Mouse (Mus musculus) embryo, embryonic 11 days (tissue): ENCODE data around the gene Nectin1.

Experiments used
- DNase-seq: peaks from one replicate; pipeline ENCODE4 v3.0.0-alpha.2; 2015

Gene Nectin1

DNA sequence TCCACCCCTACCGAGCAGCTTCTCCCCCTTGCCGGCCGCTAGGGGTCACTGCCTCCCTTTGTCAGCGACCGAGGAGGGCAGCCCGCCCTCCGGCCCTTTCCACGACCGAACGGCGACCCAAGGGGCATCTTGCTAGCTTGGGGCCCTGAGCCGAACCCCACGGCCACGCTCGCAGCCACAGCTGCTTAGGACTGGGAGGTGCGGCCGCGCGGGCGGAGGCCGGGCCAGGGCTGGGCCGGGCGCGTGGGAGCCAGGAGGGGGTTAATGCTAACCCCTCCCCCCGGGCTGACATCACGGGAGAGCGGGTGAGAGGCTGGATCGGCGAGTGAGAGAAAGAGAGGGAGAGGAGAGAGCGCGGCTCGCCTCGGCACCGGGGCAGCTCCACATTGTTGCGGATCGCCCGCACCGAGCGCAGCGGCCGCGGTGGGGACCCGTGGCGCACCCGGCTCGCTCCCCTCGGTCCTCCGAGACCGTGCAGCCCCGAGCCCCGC lies at the start of gene Nectin1:
Nectin1 (plus strand) TSS at position 338 of the 491 bp plus-strand sequence.
- DNase-seq: peak; percentile 93

DNA sequence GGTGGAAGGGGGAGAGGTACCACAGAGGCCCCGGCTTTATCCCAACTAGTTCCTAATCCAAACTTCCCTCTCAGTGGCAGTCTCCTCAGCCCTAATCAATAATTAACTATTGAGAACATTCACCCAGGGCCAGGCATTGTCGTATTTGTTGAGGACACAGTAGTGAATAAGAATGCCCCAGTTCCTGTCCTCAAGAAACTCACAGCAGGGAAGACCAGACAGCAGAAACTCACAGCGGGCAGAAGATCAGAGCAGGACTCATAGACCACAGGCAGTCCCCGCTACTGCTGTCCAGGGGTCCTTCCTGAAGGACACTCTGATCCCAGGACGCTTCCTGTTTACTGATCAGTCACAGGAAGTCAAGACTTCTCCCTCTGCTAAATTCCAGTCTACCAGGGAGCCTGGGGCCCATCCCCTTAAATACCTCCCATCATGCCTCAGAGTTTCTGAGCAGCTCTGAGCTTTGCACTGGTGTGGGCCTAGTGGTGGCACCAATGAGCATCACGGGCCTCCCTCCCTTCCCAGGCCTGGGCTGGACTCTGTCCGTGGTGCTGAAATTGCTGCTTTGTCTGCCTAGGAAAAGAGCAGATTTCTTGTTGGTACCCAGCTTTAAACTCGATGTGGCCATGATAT lies 45.6 kb upstream of the Nectin1 start:
- peak; percentile 92 for DNase-seq

DNA sequence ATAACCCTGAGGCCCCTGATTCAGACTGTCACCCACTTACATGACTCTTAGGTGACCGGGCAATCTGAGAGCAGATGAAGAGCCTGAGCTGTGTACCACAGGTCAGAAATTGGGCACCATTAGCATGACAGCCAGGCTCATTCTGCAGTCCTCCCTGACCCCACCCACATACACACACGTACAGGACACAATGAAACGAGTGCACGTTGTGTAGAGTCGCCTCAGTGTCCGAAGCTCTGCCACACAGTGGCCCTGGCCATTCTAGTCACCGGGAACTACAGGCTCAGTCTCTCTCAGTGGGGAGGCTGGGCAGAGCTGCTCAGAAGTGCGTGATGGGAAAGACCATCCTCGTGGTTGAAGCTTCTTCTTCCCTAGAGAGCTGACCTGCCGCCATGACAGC lies 44.9 kb upstream of the Nectin1 start:
- DNase-seq: no peak

DNA sequence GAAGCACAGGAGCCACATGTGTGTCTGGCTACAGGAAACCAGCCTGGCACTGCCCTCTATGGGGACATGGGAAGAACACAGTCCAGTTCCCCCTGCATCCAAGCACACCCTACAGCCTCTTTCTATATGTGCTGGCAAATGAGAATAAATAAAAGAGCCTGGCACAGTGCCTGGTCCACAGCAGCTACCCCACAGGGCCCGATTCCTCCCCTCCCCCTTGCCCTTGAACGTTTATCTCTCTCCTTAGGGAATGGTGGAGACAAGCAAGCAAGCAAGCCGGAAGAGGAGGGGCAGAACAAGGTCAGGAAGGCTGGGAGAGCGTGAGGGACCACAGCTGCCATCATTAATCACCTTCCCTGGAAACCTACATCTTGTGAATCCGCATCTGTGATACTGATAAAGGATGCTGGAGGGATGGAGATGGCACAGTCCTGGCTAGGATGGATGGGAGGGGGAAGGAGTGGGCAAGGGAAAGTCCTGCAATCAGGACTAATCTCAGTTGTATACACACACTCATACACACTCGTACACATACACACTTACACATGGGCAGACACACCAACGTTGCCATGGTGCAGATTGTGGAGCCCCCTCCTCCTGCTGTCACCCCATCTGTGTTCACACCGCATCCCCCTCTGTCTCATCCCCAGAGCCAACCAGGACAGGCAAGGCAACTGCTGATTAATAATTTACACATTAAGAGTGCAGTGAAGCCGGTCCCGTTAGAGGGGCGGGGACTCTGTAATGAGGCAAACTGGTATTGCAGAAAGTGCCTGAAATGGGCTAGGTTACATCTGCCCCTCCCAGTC lies 44.2 kb upstream of the Nectin1 start:
- peak; percentile 25 for DNase-seq

DNA sequence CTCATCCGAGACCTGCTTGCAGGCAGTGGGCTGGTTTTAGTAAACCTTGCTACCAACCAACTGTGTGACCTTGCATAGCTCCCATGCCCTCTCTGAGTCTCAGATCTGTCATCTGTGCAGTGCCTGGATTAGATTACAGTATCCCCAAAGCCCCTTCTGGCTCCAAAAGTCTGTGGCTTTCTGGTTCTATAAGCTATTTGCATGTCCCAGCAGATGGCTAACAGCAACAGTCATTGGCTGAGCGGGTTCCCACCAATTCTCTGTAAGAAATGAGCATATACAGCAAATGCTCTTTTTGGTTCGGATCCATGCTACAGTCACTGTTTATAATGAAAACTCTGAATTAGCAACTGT lies 43.6 kb upstream of the Nectin1 start:
- no peak for DNase-seq

DNA sequence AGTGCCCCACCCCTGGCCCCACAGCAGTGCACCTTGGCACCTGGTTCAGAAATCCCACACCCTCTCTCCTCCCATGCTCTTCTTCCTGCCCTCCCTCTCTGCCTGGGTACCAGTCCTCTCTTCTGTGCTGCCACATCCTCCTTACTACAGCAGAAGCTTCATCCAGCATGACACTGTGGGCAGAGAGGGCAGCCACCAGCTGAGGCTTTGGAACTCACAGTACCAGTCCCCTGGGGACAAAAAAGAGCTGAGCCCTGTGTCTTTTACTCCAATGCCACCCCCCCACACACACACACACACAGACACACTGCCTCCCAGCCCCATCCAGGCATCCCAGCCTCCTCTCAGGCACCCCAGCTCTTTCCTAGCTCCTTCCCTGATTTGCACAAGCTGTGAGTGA lies 42.0 kb upstream of the Nectin1 start:
- no peak for DNase-seq

DNA sequence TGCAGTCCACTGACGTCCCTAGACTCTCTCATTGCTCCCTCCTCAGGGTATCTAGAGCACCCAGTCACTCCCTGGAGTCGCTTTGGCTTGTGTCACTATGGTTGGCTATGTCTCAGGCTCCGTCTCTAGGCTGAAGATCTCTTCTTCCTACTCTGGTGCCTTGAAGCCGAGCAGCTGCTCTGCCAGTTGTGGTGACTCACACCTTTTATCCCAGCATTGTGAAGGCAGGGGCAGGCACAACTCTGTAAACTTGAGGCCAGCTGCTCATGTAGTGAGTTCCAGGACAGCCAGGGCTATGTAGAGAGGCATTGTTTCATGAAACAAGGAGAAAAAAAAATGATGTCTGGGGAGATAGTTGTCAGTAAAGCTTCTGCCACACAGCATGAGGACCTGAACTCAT lies 36.2 kb upstream of the Nectin1 start:
- DNase-seq: no peak

DNA sequence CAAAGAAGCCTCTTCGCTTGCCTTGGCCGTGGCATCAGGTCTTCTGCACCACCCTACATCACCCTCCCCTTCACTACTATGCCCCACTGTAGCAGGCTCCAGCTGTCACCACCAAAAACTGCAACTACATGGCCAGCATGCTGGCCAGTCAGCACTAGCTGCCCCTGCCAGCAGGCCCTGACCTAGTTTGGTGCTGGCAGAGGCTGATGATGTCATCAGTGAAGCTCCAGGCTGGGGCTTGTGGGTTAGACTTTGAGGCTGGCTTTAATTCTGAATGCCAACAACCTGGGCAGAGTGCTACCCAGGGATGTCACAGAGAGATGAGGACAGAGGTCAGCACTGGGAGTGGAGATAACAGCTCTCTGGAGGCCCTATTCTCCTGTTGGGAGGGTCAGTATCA lies 35.1 kb upstream of the Nectin1 start:
- DNase-seq: no peak

DNA sequence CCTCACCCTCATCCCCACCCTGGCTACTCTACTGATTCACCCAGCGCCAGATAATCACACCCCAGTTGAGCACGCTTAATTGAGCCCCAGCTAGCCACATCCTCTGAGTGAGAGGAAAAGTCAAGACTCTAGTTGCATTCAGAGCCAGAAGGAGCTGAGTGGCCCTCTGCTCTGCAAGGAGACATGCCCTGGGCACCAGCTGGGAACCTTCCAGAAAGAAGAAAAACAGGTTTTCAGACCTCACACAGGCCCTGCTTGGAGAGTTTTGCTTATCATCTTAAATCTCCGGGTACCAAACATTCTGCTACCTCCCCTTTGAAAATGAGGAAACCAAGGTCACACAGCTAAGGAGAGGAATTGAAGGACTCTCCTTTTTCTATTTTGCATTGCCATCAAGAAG lies 30.4 kb upstream of the Nectin1 start:
- no peak for DNase-seq

DNA sequence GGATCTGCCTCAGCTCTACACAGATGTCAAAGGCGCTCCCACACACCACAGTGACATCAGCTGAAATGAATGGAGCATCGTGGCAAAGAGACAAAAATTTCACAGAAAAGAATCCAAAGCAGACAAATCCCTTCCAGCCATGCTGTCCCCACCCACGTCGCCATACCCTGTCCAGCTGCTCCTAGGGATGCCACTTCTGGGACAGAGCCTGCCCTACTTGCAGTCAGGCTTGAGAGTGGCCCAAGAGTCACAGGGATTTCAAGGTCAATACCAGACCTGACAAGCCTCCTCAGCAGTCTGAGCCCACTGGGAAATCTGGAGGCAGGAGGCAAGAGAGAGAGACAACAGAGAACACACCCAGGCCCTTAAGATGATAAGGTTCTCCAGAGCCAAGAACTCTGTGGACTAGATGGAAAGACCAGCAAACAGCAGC lies 24.4 kb upstream of the Nectin1 start:
- no peak for DNase-seq

DNA sequence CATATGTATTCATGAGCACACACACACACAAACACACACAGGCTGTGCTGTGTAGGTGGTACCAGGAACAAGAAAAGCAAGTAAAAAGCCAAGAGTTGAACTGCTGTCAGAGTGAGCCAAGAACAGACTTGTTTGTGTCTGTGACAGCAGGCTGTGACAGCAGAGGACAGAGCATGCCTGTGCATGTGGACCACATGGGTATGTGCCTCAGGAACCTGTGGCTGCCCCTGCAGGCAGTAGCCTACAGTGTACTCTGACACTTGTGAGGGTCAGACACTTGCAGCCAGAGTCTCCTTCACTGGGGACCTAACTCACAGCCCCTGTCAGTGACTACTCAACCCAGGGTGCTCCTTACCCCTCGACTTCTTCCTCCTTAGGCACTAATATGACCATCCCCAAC lies 23.7 kb upstream of the Nectin1 start:
- no peak for DNase-seq

DNA sequence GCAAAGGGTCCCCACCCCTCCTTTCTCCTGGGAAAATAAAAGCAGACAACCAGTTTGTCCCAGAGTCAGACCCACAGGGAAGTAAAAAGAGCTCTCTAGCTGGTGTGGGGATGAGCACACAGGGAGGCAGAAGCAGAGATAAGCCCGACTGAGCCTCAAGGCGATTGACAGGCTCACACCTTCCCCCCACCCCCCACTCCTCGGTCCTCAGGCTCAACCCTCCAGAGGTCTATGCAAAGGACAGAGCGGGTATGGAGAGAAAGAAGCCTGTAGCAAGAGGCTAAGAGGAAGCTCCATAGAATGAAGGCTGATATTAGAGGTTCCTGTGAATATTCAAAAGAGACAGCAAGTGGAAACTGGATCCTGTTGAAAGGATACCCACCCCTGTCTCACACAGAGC lies 19.7 kb upstream of the Nectin1 start:
- no peak for DNase-seq

DNA sequence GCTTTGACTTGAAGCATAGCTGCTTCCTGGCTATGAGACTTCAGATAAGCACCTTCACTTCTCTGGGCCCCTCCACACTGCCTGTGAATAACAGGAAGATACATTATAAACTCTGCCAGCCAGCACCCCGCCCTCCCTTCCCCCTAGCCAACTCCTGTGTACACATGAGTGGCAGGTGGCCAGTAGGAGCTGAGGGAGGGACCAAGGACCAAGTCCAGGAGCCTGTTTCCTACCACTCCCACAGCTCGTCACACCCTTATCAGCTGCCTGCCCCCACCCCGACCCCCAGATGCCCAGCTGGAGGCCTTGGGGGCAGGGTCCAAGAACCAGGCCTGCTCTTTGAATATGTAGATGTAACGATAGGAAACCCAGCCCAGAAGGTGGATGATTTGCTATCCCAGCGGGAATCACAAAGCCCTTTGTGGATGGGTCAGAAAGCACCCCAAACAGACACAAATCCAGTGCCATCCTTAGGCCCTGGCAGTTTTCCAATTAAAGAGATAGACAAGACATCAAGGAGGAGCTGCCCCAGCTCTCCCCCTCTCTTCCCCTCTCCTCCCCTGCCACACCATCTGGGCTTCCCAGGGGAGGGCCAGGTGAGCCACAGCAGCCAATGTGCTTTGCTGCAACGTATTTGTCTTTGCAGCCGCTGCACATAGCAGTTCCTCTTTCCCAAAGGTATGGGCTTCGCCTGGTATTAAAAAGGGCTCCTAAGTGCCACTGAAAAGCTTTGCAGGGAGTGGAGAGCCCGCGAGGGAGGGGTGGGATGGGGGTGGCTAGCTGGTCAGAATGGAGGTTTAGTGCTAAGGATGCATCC lies 14.1 kb upstream of the Nectin1 start:
- no peak for DNase-seq

DNA sequence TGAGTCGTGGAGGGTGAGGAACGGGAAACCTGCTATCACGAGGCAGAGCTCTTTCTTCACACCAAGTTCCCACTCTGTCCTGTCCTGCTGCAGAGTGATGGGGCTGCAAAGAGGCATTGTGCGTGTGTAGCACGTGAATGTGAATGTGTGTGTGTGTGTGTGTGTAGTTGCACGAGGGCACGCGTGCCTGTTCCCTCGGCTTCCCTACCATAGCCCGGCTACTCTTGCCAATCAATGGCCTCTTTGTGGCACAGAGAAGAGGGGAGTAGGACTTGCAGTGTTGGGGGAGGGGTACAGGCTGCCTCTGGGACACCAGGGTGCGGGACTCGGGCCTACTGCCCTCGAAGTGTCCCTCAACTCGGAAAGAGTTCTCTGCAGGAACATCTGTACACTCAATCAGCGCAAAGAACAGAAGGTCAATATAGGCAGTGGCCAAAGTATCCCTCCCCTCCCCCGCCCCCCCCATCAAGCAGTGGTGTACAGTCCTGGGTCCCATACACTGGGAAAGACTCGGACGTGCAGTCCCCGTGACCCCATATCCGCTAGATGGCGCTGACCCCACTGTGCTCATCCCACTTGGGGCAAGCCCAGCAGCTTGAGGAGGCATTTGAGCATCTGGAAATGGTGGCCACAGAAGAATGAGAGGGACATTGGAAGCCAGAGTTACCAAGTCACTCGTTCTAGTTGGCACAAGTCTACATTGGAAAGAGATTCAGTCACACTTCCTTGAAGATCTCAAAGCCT lies 13.3 kb upstream of the Nectin1 start:
- peak; percentile 82 for DNase-seq

DNA sequence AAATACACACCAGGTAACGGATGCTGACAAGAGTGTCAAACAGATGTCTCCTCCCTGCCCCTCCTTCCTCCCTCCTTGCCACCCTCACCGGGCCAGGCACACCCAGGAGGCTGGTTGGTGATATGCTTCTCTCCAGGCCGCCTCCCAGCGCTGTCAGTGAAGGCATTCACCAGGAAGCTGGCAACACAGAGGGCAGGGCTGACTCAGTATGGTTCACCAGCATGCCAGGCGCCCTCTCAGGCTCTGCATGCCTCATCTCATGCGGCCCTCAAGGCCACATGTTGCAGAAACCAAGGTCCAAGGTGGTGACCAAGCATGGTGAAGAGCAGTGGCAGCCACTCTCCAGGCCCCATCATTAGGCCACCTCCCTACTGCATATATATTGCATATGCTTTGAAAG lies 11.9 kb upstream of the Nectin1 start:
- no peak for DNase-seq

DNA sequence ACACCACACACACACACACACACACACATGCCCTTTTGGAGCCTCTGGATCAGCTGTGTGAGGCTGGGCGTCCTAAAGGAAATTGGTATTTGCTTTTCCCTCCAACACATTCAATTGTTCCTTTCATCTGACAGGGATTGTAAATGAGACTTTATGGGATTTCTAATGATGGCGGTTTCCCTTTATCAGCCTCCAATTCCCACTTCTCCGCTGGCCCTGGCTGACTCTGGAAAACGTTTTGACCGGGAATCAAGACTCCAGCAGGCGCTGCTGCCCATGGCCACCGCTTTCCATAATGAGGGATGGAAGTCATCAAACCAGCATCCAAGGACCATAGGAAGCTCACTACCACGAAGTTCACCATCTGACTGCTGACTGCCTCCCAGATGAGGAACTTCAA lies 11.1 kb upstream of the Nectin1 start:
- DNase-seq: no peak

DNA sequence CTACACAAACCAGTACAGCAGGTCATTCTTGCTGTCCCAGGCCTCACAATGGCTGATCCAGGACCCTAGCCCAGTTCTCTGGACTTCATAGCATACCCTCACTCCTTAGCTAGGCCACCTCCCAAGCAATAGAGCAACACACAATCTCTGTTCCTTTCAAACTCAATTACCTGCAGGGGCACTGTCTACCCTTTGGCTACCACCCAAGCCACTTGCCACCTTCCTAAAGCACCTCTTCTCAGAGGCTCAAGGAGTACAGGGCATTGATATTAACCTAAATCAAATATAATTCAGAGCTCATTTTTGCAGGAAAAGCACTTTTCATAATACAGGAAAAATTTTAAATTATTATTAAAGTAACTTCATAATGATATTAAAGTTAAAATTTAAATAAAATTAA lies 8.8 kb upstream of the Nectin1 start:
- no peak for DNase-seq

DNA sequence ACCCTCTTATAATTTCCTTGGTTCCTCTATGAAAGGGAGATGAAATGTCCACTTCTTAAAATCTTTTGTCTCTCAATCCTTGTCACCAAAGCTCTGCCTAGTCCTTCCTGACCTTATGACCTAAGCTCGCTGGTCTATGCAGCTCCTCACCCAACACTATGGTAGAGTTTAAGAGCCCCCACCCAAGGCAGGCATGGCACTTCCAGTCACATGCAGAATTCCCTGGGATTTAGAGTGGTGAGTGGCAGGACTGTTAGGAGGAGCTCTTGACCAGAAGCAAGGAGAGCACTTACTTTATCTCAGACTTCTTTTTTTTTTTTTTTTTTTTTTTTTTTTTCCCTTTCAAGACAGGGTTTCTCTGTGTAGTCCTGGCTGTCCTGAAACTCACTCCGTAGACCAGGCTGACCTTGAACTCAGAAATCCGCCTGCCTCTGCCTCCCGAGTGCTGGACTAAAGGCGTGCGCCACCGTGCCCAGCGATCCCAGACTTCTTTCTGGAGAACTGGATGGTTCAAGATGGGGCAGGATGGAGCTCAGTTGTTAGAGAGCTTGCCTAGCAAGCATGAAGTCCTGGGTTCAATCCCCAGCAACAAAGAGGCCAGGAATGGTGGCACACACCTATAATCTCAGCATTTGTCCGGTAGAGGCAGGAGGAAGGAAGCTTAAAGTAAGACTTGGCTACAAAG lies 7.6 kb upstream of the Nectin1 start:
- DNase-seq: no peak

DNA sequence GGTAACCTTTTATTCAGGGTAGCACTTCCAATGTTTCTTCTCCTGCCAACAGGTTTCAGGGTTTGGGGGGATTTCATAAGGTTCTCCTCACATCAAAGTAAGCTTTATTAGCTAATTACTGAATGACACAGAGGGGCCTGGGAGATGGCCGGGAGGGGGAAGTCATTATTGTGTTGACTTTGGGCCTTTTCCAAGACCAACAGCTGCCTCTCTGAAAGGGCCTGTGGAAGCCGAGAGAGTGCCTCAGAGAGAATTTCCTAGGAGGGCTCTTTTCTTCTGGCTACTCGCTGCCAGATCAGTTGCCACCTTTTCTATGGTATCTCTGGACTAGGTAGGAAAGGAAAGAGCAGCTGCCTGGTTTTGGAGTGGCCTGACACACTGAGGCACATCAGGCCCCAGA lies 6.5 kb upstream of the Nectin1 start:
- no peak for DNase-seq

DNA sequence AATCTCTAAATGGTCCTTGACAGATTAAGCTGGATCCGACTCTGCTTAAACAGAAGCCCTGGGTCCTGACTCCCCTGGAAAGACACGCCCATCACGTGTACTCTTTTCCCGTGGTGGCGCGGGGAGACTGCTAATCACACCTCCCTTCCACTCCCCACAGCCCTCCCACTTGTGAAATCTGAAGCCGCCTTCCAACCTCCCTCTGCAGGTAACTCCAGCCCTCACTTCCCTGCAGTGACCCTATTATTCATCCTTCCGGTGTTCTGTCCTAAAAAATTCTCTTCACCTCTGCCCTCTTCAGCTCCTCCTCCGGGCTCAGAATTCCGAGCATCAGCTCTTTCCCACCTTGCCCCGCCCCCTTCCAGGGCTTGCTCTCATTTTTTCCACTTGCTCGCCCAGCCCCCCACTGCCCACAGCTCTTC lies 5.9 kb upstream of the Nectin1 start:
- DNase-seq: peak; percentile 71

DNA sequence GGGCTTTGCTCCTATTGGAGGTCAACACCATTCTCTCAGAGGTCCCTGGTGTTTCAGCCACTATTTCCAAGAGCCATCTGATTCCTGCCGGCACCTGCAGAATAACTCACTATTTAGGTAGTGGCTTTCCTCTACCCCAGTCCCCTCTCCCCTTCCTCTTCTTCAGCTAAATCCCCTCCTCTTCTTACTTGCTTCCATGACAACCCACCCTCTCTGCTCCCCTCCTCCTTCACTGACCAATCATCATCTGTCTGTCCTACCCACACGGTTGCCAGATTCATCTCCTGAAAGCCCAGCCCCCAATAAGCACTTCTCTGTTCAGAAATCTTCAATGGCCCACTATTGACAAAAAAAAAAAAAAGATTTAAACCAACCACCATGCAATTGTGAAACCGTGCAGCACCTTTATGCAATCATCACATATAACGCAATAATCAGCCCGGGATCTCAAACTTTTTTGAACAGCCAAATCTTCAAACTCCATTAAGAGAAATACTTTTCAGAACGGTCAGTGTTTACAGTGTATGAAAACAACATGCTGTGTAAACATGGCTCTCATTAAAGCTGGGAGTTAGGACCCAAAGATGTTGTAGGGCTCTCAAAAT lies 5.2 kb upstream of the Nectin1 start:
- no peak for DNase-seq

DNA sequence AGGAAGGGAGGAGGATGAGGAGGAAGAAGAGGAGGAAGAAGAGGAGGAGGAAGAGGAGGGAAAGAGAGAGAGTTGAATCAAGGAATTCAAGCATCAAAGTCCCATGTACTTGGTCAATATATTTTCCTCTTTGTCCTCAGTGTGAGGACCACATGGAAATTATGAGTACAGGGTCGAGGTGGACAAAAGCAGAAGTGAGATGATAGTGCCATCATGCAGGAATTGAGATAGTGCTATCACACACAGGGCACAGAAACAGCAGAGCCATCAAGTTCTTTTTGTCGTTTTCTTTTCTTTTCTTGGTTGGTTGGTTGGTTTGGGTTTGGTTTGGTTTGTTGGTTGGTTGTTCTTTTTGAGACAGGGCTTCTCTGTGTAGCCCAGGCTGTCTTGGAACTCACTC lies 2.5 kb upstream of the Nectin1 start:
- no peak for DNase-seq
